Comparison of ENCODE assay signal across 34 mouse cellular contexts in the genomic region with DNA sequence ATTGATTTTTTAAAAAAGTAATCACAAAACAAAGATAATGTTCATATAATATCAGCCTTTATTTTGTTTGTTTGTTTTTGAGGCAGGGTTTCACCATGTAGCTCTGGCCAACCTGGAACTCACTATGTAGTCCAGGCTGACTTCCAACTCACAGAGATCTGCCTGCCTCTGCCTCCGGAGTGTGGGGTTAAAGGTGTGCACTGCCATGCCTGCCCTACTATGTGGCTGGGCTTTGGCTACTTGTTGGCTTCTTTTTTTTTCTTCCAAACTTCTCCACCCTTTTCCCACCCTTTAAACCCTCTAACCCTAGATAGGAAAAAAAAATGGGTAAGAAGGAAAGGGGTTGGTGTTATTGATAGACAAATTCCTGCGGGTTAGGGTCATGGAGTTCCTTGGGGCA.
"Had no signal": no experiment of that assay in that cellular context is flagged by ENCODE, and none has a peak within 500 bp of the region (broad histone marks: within the 10 kb centered on the region; RNA-seq: fewer than 3 reads in every experiment).

No protein-coding gene starts in this region.

- H3K9me3 ChIP-seq: heart, embryonic 10.5 days; heart, embryonic 15.5 days; hindbrain, embryonic 13.5 days; hindbrain, embryonic 15.5 days; intestine, embryonic 15.5 days had no signal

- DNase-seq: heart, postnatal 10 days; heart, postnatal 14 days; heart, postnatal 36 days; kidney, adult 11 months; kidney, adult 18-20 months; kidney, adult 2 months; kidney, adult 8-10 months; kidney, adult 9 months; kidney, postnatal 10 days; kidney, postnatal 14 days; kidney, postnatal 25 days; kidney, postnatal 36 days; kidney, postnatal 4 days; layer of hippocampus, adult 9-11 months; layer of hippocampus, postnatal 36 days had no signal

- H3K27me3 ChIP-seq: heart, embryonic 12.5 days; heart, embryonic 13.5 days; heart, embryonic 15.5 days; hindbrain, embryonic 12.5 days; hindbrain, embryonic 13.5 days; hindbrain, embryonic 15.5 days; intestine, embryonic 15.5 days; kidney, embryonic 15.5 days had no signal

- H3K27ac ChIP-seq: heart, embryonic 10.5 days; heart, embryonic 13.5 days; hindbrain, embryonic 10.5 days; hindbrain, embryonic 12.5 days; hindbrain, embryonic 13.5 days; hindbrain, embryonic 14.5 days; hindbrain, embryonic 15.5 days; intestine, embryonic 15.5 days; kidney, embryonic 15.5 days; kidney, postnatal 0 days; layer of hippocampus, adult 2 months; left cerebral cortex, adult 2 months had no signal

- H3K9ac ChIP-seq: heart, embryonic 12.5 days; heart, embryonic 13.5 days; heart, embryonic 15.5 days; hindbrain, embryonic 12.5 days; hindbrain, embryonic 13.5 days; hindbrain, embryonic 14.5 days; hindbrain, embryonic 15.5 days; intestine, embryonic 15.5 days; kidney, embryonic 15.5 days had no signal

- H3K4me2 ChIP-seq: heart, embryonic 11.5 days; heart, embryonic 12.5 days; heart, embryonic 13.5 days; heart, embryonic 15.5 days; hindbrain, embryonic 12.5 days; hindbrain, embryonic 13.5 days; hindbrain, embryonic 14.5 days; hindbrain, embryonic 15.5 days; intestine, embryonic 15.5 days; kidney, embryonic 15.5 days had no signal

- H3K4me1 ChIP-seq: hindbrain, embryonic 10.5 days had no signal

- H3K4me3 ChIP-seq: heart, embryonic 10.5 days; heart, embryonic 12.5 days; heart, embryonic 13.5 days; heart, embryonic 15.5 days; hindbrain, embryonic 10.5 days; hindbrain, embryonic 12.5 days; hindbrain, embryonic 13.5 days; hindbrain, embryonic 15.5 days; intestine, embryonic 15.5 days; kidney, embryonic 15.5 days; layer of hippocampus, adult 2 months; left cerebral cortex, adult 2 months had no signal

- ATAC-seq: hindbrain, embryonic 16.5 days; inflammation-experienced regulatory T-cells, adult 6 months; intestine, embryonic 15.5 days; intestine, embryonic 16.5 days; intestine, postnatal 0 days had no signal
